Mouse (Mus musculus) adipose tissue, adult 10 weeks (tissue): ENCODE results near the gene Tln2. TPM values are rescaled to one million over a fixed set of nuclear protein-coding genes. Genes with fewer than 3 reads are reported as not detected.

Experiments used
- polyA plus RNA-seq: library from polyadenylated mRNA; stranded (reverse); fragments of 350-450 nt; fragmentation: Illumina TruSeq; extraction: RNeasy Lipid Tissue Mini Kit (QIAGEN cat#74804); gene quantifications from one replicate; pipeline ENCODE4 v1.2.3, GENCODE M21; 2014; ENCODE audit warnings: low read depth, low replicate concordance

Gene Tln2
- 24.8 TPM for polyA plus RNA-seq

DNA sequence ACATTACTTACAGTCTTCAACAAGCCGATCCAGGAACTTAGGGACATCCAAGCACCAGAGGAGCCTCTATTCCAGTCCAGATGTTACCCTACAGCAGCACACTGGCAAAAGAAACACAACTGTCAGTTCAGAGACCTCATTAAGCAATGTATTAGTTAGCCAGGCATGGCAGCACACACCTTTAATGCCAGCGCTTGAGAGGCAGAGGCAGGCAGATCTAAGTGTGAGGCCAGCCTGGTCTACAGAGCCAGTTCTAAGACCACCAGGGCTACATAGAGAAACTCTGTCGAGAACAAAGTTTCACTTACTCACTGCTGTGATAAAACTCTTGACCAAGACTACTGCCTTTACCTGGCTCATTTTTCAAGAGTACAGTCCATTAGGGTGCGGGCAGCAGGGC lies at the start of gene Tln2:
TSS of gene Tln2 (minus strand) at position 101 of the 400 bp plus-strand sequence.

Other genes with a start within 250 kb of the Tln2 start
- gene C2cd4b, start 199.7 kb upstream of the Tln2 start, polyA plus RNA-seq: 0.38 TPM